Mouse (Mus musculus): ENCODE measurements around the gene Mzf1. TPM values are rescaled to one million over a fixed set of nuclear protein-coding genes. Genes with fewer than 3 reads are reported as not detected.
"Not testable (repeated sequence)": the region's sequence is repeated elsewhere in the genome, so short reads cannot be mapped to it uniquely, and the experiment has no call there.

Mzf1 gene
- polyA plus RNA-seq (2017; shearing (Covaris generic)) = under 1 TPM; 0.45 to 0.46 TPM

GRCm38 (mm10) chr7:13054287-13055010, at the start of gene Mzf1:
TSS of gene Mzf1 (minus strand) at chr7:13054764.
- peak; percentile 95 for ATAC-seq

- ATAC-seq = no peak
Measured at GRCm38 (mm10) chr7:13095073-13095472, 40.5 kb upstream of the Mzf1 start, which contains the start of gene Vmn1r85. TSS of gene Vmn1r85 (minus strand) at chr7:13095173.

DNA sequence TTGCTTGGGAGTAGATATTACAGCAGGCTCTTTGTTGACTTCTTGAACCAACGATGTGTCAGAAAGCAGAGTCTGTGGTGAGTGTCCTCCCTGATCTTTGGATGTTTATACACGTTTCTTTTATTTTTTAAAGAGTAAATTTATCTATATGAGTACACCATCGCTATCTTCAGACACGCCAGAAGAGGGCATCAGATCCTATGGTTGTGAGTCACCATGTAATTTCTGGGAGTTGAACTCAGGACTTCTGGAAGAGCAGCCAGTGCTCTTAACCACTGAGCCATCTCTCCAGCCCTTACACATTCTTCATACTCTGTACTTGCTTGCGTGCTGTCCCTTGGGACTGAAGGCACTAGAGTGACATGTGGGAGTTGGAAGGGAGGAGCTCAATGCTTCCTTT, 17.7 kb upstream of the Mzf1 start:
- ATAC-seq = no peak

DNA sequence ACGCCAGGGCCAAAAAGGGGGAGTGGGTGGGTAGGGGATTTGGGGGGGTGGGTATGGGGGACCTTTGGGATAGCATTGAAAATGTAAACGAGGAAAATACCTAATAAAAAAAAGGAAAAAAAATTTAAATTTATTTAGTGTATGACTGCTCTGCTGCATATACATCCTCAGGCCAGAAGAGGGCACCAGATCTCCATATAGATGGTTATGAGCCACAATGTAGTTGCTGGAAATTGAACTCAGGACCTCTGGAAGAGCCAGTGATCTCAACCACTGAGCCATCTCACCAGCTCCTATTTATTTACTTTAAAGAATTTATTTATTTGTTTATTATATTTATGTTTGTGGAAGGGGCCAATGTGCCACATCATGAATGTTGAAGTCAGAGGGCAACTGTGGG, 8.8 kb upstream of the Mzf1 start:
- not testable (repeated sequence) for ATAC-seq

DNA sequence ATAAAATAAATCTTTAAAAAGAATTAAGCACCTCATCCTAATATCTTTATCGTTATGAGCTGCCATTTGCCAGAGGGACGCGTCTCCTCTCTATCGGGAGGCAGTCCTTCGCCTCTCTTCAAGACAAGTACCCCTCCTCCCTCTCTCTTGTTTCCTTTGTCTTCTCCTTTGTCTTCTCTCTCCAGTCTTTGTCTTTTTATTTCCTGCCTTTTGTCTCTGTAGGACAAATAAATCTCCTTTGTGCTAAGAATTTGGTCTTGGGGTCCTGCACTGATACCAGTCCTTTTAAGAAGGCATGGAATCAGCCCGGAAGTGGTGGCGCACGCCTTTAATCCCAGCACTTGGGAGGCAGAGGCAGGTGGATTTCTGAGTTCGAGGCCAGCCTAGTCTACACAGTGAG, 5.0 kb upstream of the Mzf1 start:
- no peak for ATAC-seq

DNA sequence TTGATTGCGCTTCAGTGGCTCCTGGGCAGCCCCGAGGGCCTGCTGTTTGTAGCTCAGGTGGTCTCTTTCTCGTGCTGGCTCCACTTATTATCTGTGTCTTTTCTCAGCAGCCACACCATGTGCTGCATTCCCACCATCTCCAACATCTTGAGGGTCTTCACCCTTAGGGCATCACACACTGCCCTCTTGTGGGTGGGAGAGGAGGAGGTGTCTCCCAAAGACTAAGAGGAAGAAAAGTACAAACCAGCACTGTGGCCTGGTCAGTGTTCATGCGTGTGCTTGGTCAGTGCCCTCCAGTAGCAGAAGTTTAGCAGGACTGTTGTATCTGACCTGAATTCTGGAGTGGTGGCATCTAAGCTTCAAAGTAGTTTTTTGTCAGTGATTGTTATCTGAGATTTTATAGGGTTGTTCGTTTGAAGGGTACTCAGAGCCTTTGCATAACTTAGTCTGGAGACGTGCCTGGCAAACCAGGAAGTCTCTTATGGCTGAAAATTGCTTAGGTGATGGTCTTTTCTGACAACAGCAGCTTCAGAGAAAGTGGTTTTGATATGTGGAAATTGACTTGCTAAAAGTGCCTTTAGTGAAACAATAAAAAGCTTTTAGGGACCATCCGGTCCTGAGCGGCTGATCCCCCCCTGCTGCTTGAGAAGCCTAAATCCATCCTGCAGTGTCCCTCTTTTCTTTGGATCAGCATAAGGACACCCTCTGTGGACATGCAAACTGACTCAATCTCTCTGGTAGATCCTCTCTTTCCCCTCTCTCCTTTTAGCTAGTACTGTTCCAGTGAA, 2.5 kb upstream of the Mzf1 start:
- ATAC-seq = no peak

DNA sequence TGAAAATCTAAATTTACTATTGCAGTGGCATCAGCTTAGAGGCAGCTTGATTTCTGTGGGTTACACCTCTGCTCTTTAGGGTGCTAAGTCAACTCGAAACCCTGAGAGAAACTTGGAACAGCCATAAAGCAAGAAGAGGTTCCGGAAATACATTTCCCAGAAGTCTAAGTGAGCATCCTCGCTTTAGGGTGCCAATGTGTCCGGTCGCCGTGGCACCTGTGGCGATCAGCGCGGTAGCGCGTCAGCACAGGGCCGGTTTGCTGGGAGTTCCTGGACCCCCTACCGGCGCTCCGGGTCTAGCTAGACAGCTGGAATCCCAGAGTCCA, 640 bp downstream of the Mzf1 start:
- ATAC-seq = peak; percentile 33

DNA sequence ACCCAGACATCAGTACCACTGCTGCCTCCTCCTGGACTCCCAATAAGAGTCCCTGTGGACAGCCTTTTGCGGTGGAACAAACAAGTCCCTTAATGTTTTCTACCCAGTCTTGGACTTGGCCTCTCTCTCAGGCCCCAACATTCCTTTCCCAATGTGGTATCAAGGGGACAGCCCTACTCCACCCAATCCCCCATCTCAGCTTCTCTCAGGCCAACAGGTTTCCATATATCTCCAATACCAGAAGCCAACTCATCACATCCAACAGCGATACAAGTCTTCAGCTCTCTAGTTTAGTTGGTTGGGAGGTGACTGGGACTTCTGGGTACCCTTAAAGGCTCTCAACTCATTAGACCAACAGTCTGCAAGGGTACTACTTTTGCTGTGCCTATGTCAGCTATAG, 1.1 kb downstream of the Mzf1 start:
- no peak for ATAC-seq

DNA sequence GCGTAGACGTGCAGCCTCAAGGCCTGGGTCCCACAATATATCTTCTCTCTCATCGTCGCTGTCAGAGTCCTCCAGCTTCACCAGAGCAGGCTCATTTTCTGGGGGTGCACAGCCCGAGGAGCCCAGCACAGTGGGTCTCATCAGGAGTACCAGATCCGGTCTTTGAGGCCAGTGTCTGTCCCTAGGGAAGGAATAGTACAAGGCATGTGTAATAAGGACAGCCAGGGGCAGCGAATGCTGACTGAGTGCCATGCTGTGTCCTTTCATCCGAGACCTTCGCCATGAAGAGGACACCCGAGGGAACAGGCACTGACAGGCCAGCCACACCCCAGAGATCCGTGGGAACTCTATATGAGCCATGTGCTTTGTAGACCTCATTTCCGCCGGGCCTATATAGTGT, 1.6 kb downstream of the Mzf1 start:
- ATAC-seq = no peak

- peak; percentile 97 for ATAC-seq
Measured at GRCm38 (mm10) chr7:13046084-13046483, 8.5 kb downstream of the Mzf1 start.

DNA sequence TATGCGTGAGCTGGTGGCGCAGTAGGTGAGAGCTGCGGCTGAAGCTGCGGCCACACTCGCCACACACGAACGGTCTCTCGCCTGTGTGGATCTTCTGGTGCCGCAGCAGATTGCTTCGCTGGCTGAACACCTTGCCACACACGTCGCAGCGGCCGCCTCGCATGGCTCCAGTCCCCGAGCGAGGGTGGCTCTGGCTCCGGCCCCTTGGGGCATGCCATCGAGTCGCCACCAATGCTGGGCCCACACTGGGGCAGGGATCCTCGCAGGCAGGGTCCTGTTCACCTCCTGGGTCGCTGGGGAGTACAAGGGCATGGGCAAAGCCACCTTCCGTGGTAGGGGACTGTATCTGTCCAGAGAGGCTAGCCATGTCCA, 10.3 kb downstream of the Mzf1 start:
- ATAC-seq = no peak

DNA sequence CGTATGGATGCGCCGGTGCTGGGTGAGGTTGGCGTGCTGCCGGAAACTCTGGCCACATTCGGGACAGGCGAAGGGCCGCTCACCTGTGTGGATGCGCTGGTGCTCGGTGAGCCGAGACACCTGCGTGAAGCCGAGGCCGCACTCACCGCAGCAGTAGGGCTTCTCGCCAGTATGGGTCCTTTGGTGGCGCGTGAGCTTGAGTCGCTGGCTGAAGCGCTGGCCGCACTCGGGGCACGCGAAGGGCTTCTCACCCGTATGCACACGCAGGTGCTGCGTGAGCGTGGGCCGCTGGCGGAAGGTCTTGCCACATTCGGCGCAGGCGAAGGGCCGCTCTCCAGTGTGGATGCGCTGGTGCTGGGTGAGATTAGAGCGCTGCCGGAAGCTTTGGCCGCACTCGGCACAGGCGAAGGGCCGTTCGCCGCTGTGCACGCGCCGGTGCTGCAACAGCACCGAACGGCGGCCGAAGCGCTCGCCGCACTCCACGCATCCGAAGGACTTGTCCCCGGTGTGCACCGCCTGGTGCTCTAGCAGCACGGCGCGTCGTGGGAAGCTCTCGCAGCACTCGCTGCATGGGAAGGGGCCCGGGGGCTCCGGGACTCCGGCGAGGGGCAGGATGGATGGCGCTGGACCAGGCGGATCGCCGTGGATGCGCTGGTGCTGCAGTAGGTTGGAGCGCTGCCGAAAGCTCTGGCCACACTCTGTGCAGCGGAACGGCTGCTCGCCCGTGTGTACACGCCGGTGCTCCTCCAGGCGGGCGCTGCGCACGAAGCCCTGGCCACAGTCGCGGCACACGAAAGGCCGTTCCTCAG, 10.9 kb downstream of the Mzf1 start:
- ATAC-seq = no peak

DNA sequence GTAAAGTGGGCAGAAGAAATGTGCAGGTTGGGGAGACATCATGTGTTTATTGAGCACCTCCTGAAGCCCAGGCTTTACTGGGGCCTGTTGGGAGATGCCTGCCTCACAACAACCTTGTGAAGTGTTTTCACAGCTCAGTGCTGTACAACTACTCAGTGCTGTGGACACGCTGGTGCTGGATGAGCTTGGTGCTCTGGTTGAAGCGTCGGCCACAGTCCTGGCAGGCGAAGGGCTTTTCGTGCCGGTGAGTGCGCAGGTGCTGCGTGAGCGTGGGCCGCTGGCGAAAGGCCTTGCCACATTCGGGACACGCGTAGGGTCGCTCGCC, 11.5 kb downstream of the Mzf1 start:
- ATAC-seq = no peak

GRCm38 (mm10) chr7:13042511-13042910, 12.1 kb downstream of the Mzf1 start:
- ATAC-seq = no peak

DNA sequence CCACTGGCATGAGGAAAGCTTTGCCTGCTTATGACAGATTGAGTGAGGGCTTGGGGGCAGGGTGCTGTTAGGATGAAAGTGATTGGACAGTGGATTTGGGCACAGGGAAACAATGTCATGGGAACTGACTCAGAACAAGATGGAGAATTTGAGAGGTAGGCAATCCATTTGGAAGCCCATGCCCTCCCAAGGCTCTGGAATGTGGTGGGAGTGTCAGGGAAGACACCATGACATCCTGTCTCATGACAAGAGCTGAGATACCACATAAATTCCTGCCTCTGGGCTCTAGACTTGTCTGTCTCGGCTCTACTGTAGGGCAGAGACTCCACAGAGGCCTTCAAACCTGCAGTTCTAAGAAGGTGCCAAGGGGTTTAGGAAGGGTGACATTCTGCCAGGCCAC, 13.3 kb downstream of the Mzf1 start:
- ATAC-seq = no peak

GRCm38 (mm10) chr7:13039181-13039580, 15.4 kb downstream of the Mzf1 start:
- no peak for ATAC-seq

- no peak for ATAC-seq
Measured at GRCm38 (mm10) chr7:13038621-13039169, 15.9 kb downstream of the Mzf1 start.

- peak; percentile 78 for ATAC-seq
Measured at GRCm38 (mm10) chr7:13037901-13038555, 16.5 kb downstream of the Mzf1 start, which contains the start of gene Ube2m. TSS of gene Ube2m (minus strand) at chr7:13038275.

GRCm38 (mm10) chr7:13037366-13037765, 17.2 kb downstream of the Mzf1 start:
- no peak for ATAC-seq

- ATAC-seq = no peak
Measured at GRCm38 (mm10) chr7:13036806-13037205, 17.8 kb downstream of the Mzf1 start.

DNA sequence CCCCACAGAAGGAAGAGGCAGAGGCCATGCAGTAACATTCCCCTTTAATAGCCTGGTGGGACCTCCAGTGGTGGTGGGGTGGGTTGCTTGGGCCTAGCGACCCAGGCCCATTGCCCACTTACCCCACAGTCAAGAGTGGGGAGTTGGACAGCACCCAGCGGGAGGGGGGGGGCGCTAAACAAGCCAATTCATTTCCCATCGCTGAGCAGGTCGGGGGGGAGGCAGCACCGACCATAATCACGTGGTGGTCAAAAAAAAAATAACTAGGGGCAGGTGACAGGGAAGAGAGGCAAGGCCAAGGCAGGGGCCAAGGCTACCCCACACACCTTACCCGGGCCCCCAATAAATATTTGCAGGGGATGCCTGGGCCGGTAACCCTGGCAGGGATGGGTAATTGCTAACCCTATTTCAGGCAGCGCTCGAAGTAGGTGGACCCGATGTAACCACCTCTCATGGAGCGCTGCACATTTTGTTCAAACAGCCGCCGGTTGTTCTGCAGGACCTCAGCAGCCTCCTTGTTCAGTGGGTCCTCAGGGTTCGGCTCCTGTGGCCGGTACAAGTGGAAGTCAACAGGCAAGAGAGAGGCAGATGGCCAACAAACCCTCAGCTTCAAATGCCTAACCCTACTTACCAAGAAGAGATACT, 19.2 kb downstream of the Mzf1 start:
- ATAC-seq = no peak

Measured in activated CD4-positive, CD25-positive, alpha-beta regulatory T cell, adult 4 months (primary cell).